Mouse (Mus musculus): Measurements from ENCODE around the gene Tas2r136. TPM values are rescaled to one million over a fixed set of nuclear protein-coding genes. Genes with fewer than 3 reads are reported as not detected.

Tas2r136 gene
- polyA plus RNA-seq, 1 experiment from 2014 or later: not detected

Other genes with a start within 250 kb of the Tas2r136 start
- gene Prh1, start 208.4 kb downstream of the Tas2r136 start, polyA plus RNA-seq (2014; fragmentation: Nextera tagmentation; extraction: Ambion mirVana): not detected in 2 replicates
- gene Prp2, start 182.2 kb downstream of the Tas2r136 start, polyA plus RNA-seq (2014; fragmentation: Nextera tagmentation; extraction: Ambion mirVana): not detected in 2 replicates
- gene A630073D07Rik, start 126.6 kb downstream of the Tas2r136 start, polyA plus RNA-seq (2014; fragmentation: Nextera tagmentation; extraction: Ambion mirVana): not detected in 2 replicates
- not detected in 2 replicates for gene Tas2r120, start 121.2 kb downstream of the Tas2r136 start, polyA plus RNA-seq (2014; fragmentation: Nextera tagmentation; extraction: Ambion mirVana)
- gene Tas2r121, start 77.2 kb downstream of the Tas2r136 start, polyA plus RNA-seq (2014; fragmentation: Nextera tagmentation; extraction: Ambion mirVana): not detected in 2 replicates
- gene Tas2r122, start 66.2 kb downstream of the Tas2r136 start, polyA plus RNA-seq (2014; fragmentation: Nextera tagmentation; extraction: Ambion mirVana): not detected in 2 replicates
- not detected in 2 replicates for gene Tas2r115, start 40.1 kb downstream of the Tas2r136 start, polyA plus RNA-seq (2014; fragmentation: Nextera tagmentation; extraction: Ambion mirVana)
- gene Tas2r124, start 23.4 kb downstream of the Tas2r136 start, polyA plus RNA-seq (2014; fragmentation: Nextera tagmentation; extraction: Ambion mirVana): not detected in 2 replicates
- gene Tas2r102, start 16.0 kb downstream of the Tas2r136 start, polyA plus RNA-seq (2014; fragmentation: Nextera tagmentation; extraction: Ambion mirVana): not detected in 2 replicates
- gene Tas2r117, start 24.7 kb upstream of the Tas2r136 start, polyA plus RNA-seq (2014; fragmentation: Nextera tagmentation; extraction: Ambion mirVana): not detected in 2 replicates
- gene Tas2r123, start 69.0 kb upstream of the Tas2r136 start, polyA plus RNA-seq (2014; fragmentation: Nextera tagmentation; extraction: Ambion mirVana): not detected in 2 replicates
- gene Tas2r116, start 77.3 kb upstream of the Tas2r136 start, polyA plus RNA-seq (2014; fragmentation: Nextera tagmentation; extraction: Ambion mirVana): not detected in 2 replicates
- gene Tas2r110, start 89.8 kb upstream of the Tas2r136 start, polyA plus RNA-seq (2014; fragmentation: Nextera tagmentation; extraction: Ambion mirVana): not detected in 2 replicates
- not detected in 2 replicates for gene Tas2r113, start 114.8 kb upstream of the Tas2r136 start, polyA plus RNA-seq (2014; fragmentation: Nextera tagmentation; extraction: Ambion mirVana)
- gene Tas2r125, start 131.5 kb upstream of the Tas2r136 start, polyA plus RNA-seq (2014; fragmentation: Nextera tagmentation; extraction: Ambion mirVana): not detected in 2 replicates
- gene Tas2r129, start 172.9 kb upstream of the Tas2r136 start, polyA plus RNA-seq (2014; fragmentation: Nextera tagmentation; extraction: Ambion mirVana): not detected in 2 replicates
- not detected in 2 replicates for gene Tas2r131, start 179.8 kb upstream of the Tas2r136 start, polyA plus RNA-seq (2014; fragmentation: Nextera tagmentation; extraction: Ambion mirVana)
- gene Tas2r109, start 202.8 kb upstream of the Tas2r136 start, polyA plus RNA-seq (2014; fragmentation: Nextera tagmentation; extraction: Ambion mirVana): not detected in 2 replicates

Measured in heart, embryonic 14.5 days (tissue).